Mouse (Mus musculus): Measurements from ENCODE around the gene Vcp.

Vcp gene

GRCm38 (mm10) chr4:43000141-43000986 lies at the start of gene Vcp:
TSS of gene Vcp (minus strand) at chr4:43000507.
- DNase-seq (ENCODE audit: low read depth, low spot score), result peak; percentile 99

- peak; percentile 77 for DNase-seq (ENCODE audit: low read depth, low spot score)
Observed at GRCm38 (mm10) chr4:43047231-43047630, 46.9 kb upstream of the Vcp start.

GRCm38 (mm10) chr4:43046607-43047006 lies 46.3 kb upstream of the Vcp start:
- DNase-seq (ENCODE audit: low read depth, low spot score), result no peak

GRCm38 (mm10) chr4:43045659-43046302 lies 45.5 kb upstream of the Vcp start, which contains the start of gene Fam214b:
TSS of gene Fam214b (minus strand) at chr4:43046220.
- peak; percentile 94 for DNase-seq (ENCODE audit: low read depth, low spot score)

- DNase-seq (ENCODE audit: low read depth, low spot score), result no peak
Observed at GRCm38 (mm10) chr4:43045285-43045658, 45.0 kb upstream of the Vcp start.

- DNase-seq (ENCODE audit: low read depth, low spot score), result no peak
Observed at GRCm38 (mm10) chr4:43044673-43045072, 44.4 kb upstream of the Vcp start.

- DNase-seq (ENCODE audit: low read depth, low spot score), result peak; percentile 49
Observed at GRCm38 (mm10) chr4:43043644-43044357, 43.5 kb upstream of the Vcp start.

- DNase-seq (ENCODE audit: low read depth, low spot score), result no peak
Observed at GRCm38 (mm10) chr4:43040881-43041547, 40.7 kb upstream of the Vcp start.

- peak; percentile 98 for DNase-seq (ENCODE audit: low read depth, low spot score)
Observed at GRCm38 (mm10) chr4:43040114-43040572, 39.8 kb upstream of the Vcp start.

- DNase-seq (ENCODE audit: low read depth, low spot score), result no peak
Observed at GRCm38 (mm10) chr4:43039609-43040008, 39.3 kb upstream of the Vcp start.

- DNase-seq (ENCODE audit: low read depth, low spot score), result peak; percentile 68
Observed at GRCm38 (mm10) chr4:43038567-43039495, 38.5 kb upstream of the Vcp start.

GRCm38 (mm10) chr4:43037860-43038566 lies 37.7 kb upstream of the Vcp start:
- no peak for DNase-seq (ENCODE audit: low read depth, low spot score)

- no peak for DNase-seq (ENCODE audit: low read depth, low spot score)
Observed at GRCm38 (mm10) chr4:43036356-43036755, 36.0 kb upstream of the Vcp start.

GRCm38 (mm10) chr4:43035851-43036250 lies 35.5 kb upstream of the Vcp start:
- DNase-seq (ENCODE audit: low read depth, low spot score), result no peak

GRCm38 (mm10) chr4:43033481-43033880 lies 33.2 kb upstream of the Vcp start:
- no peak for DNase-seq (ENCODE audit: low read depth, low spot score)

GRCm38 (mm10) chr4:43032501-43032900 lies 32.2 kb upstream of the Vcp start:
- DNase-seq (ENCODE audit: low read depth, low spot score), result no peak

GRCm38 (mm10) chr4:43031237-43031995 lies 31.1 kb upstream of the Vcp start, which contains the start of gene Stoml2:
TSS of gene Stoml2 (minus strand) at chr4:43031710.
- peak; percentile 89 for DNase-seq (ENCODE audit: low read depth, low spot score)

- no peak for DNase-seq (ENCODE audit: low read depth, low spot score)
Observed at GRCm38 (mm10) chr4:43030780-43031230, 30.5 kb upstream of the Vcp start.

- no peak for DNase-seq (ENCODE audit: low read depth, low spot score)
Observed at GRCm38 (mm10) chr4:43030352-43030751, 30.0 kb upstream of the Vcp start.

All from skeletal muscle tissue, adult 2 months (tissue).